Mouse (Mus musculus) intestine, embryonic 14.5 days (tissue): ENCODE measurements around the gene Spock1. TPM values are rescaled to one million over a fixed set of nuclear protein-coding genes. Genes with fewer than 3 reads are reported as not detected.

Source experiments
- ATAC-seq: fragments of 200-750 bp; cut with Nextera tagmentation; replicated peaks from 2 replicates; pipeline ENCODE4 v1.8.0; 2017; ENCODE audit warnings: low read depth, moderate number of reproducible peaks, moderate TSS enrichment, moderate library complexity; ENCODE audit not compliant: low FRiP score, low TSS enrichment
- DNase-seq: peaks from one replicate; pipeline ENCODE4 v3.0.0-alpha.2; 2018; ENCODE audit warnings: low spot score
- H3K27ac ChIP-seq: fragments of 300-500 bp; sonication (generic); 2 replicates; pipeline ENCODE4 v1.5.1; 2014; ENCODE audit warnings: low read depth, mild to moderate bottlenecking, control low read depth
- H3K27me3 ChIP-seq: fragments of 300-500 bp; sonication (generic); replicated peaks from 2 replicates; pipeline ENCODE4 v1.6.1; 2014; ENCODE audit warnings: low read length, control low read depth; ENCODE audit not compliant: control insufficient read depth, insufficient read depth
- H3K36me3 ChIP-seq: fragments of 300-500 bp; sonication (generic); 2 replicates; pipeline ENCODE4 v1.6.1; 2014; ENCODE audit warnings: low read length, control low read depth; ENCODE audit not compliant: control insufficient read depth, insufficient read depth
- H3K4me1 ChIP-seq: fragments of 300-500 bp; sonication (generic); replicated peaks from 2 replicates; pipeline ENCODE4 v1.6.1; 2014; ENCODE audit warnings: low read length, control low read depth, mixed read lengths; ENCODE audit not compliant: control insufficient read depth, insufficient read depth
- H3K4me2 ChIP-seq: fragments of 300-500 bp; sonication (generic); 2 replicates; pipeline ENCODE4 v1.6.1; 2014; ENCODE audit warnings: low read length
- H3K4me3 ChIP-seq: fragments of 300-500 bp; sonication (generic); 2 replicates; pipeline ENCODE4 v1.5.1; 2014; ENCODE audit warnings: low read depth, low read length, control low read depth, mixed read lengths
- H3K9ac ChIP-seq: fragments of 300-500 bp; sonication (generic); 2 replicates; pipeline ENCODE4 v1.6.1; 2014; ENCODE audit warnings: mild to moderate bottlenecking, low read length
- H3K9me3 ChIP-seq: fragments of 300-500 bp; sonication (generic); 2 replicates; pipeline ENCODE4 v1.6.1; 2016; ENCODE audit warnings: low read length, control low read depth; ENCODE audit not compliant: control insufficient read depth
- WGBS: fragments of 180-500 bp; shearing (Covaris S2); extraction: QIAGEN DNeasy Blood & Tissue Kit; methylation state at CpG from one replicate; pipeline ENCODE4 v1.1.7; 2014; 5-methylcytosine and 5-hydroxymethylcytosine counted together
- polyA plus RNA-seq: library from polyadenylated mRNA; unstranded; fragments of >200 nt; fragmentation: Nextera tagmentation; extraction: Ambion mirVana; gene quantifications from 2 replicates; pipeline ENCODE4 v1.2.1, GENCODE M21; 2014

Spock1 gene
- polyA plus RNA-seq, 1 experiment from 2014 or later = 5.1 TPM

GRCm38 (mm10) chr13:57696685-57697084 lies 211.4 kb downstream of the Spock1 start:
- no peak overlapping the region for H3K9ac ChIP-seq
- no peak for ATAC-seq
- no peak overlapping the region for H3K27ac ChIP-seq
- DNase-seq = no peak
- H3K4me2 ChIP-seq = no peak overlapping the region
- no peaks in the 10 kb centered on the region for H3K4me1 ChIP-seq
- H3K36me3 ChIP-seq = no peaks in the 10 kb centered on the region
- no peaks in the 10 kb centered on the region for H3K9me3 ChIP-seq
- H3K4me3 ChIP-seq = no peak overlapping the region
- no peaks in the 10 kb centered on the region for H3K27me3 ChIP-seq
- WGBS = 70% methylated on average over 5 of the region's 5 CpGs

DNA sequence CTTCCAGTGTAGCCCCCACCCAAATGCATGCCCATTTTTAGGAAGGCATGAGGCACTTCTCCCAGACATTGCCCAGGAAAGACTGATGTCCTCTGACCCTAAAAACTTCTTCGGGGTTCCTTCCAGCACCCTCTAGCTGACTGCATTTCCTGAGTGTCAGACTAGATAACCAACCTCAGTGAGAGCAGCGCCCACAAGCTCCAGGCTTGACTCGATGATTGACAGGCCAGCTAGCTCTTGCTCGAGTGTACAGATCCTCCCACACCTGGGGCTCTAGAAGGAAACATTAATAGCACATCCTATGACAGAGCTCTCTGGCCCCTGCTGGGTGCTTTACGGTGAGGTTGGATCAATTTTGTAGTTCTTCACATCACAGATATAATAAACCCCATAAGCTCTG lies 219.2 kb downstream of the Spock1 start:
- H3K27me3 ChIP-seq = no peaks in the 10 kb centered on the region
- WGBS = 75% methylated on average over 5 of the region's 5 CpGs
- ATAC-seq = no peak

GRCm38 (mm10) chr13:57686437-57686836 lies 221.7 kb downstream of the Spock1 start:
- WGBS = 54% methylated on average over 5 of the region's 5 CpGs
- ATAC-seq = no peak
- no peak overlapping the region for H3K4me3 ChIP-seq
- no peaks in the 10 kb centered on the region for H3K36me3 ChIP-seq
- no peak for DNase-seq
- H3K9ac ChIP-seq = no peak overlapping the region
- no peaks in the 10 kb centered on the region for H3K27me3 ChIP-seq
- H3K9me3 ChIP-seq = no peaks in the 10 kb centered on the region
- no peak overlapping the region for H3K27ac ChIP-seq
- no peak overlapping the region for H3K4me2 ChIP-seq
- H3K4me1 ChIP-seq = no peaks in the 10 kb centered on the region

More for the DNA sequence above, 219.2 kb downstream of the Spock1 start:
- H3K9me3 ChIP-seq = no peaks in the 10 kb centered on the region
- no peak overlapping the region for H3K4me2 ChIP-seq
- no peaks in the 10 kb centered on the region for H3K36me3 ChIP-seq
- no peak overlapping the region for H3K9ac ChIP-seq
- no peak overlapping the region for H3K4me3 ChIP-seq
- no peaks in the 10 kb centered on the region for H3K4me1 ChIP-seq
- no peak overlapping the region for H3K27ac ChIP-seq
- no peak for DNase-seq

- 78% methylated on average over 11 of the region's 11 CpGs for WGBS
Observed at GRCm38 (mm10) chr13:57685201-57685600, 222.9 kb downstream of the Spock1 start.

GRCm38 (mm10) chr13:57679591-57679990 lies 228.5 kb downstream of the Spock1 start:
- Histone ChIP-seq H3K9ac (no peak overlapping the region), H3K36me3 (no peaks in the 10 kb centered on the region), H3K27ac (no peak overlapping the region), H3K4me3 (no peak overlapping the region), H3K4me1 (no peaks in the 10 kb centered on the region), H3K4me2 (no peak overlapping the region), H3K27me3 (no peaks in the 10 kb centered on the region), H3K9me3 (no peaks in the 10 kb centered on the region)
- 91% methylated on average over 2 of the region's 2 CpGs for WGBS
- ATAC-seq = no peak
- no peak for DNase-seq

More at GRCm38 (mm10) chr13:57685201-57685600, 222.9 kb downstream of the Spock1 start:
- H3K27ac ChIP-seq = no peak overlapping the region
- no peaks in the 10 kb centered on the region for H3K9me3 ChIP-seq
- no peak overlapping the region for H3K9ac ChIP-seq
- no peak overlapping the region for H3K4me2 ChIP-seq
- no peaks in the 10 kb centered on the region for H3K27me3 ChIP-seq
- H3K4me1 ChIP-seq = no peaks in the 10 kb centered on the region
- DNase-seq (no peak), ATAC-seq (no peak)
- H3K4me3 ChIP-seq = no peak overlapping the region
- no peaks in the 10 kb centered on the region for H3K36me3 ChIP-seq

DNA sequence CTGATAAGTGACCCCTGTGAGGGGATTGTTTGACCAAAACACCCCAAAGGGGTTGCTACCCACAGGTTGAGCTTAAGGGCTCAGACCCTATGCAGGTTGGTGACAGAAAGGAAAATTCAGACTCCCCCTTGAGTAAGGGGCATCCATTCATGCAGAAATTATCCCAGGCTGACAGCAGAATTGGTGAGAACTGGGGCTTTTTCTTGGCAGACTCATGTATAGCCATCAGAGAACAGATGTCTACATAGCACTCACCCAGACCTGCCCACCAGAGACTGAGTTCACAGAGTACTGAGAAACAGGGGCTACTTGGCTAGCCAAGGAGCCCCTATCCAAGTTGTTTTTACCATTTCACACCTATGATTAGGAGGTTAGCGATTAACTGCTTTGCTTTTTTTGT lies 231.3 kb downstream of the Spock1 start:
- no peaks in the 10 kb centered on the region for H3K36me3 ChIP-seq
- no peaks in the 10 kb centered on the region for H3K9me3 ChIP-seq
- no peaks in the 10 kb centered on the region for H3K4me1 ChIP-seq
- ATAC-seq (no peak), DNase-seq (no peak)
- WGBS = 74% methylated on average over 1 of the region's 1 CpGs
- H3K4me3 ChIP-seq = no peak overlapping the region
- no peak overlapping the region for H3K9ac ChIP-seq
- no peak overlapping the region for H3K27ac ChIP-seq
- no peak overlapping the region for H3K4me2 ChIP-seq
- H3K27me3 ChIP-seq = no peaks in the 10 kb centered on the region

GRCm38 (mm10) chr13:57673399-57673798 lies 234.7 kb downstream of the Spock1 start:
- no peak overlapping the region for H3K27ac ChIP-seq
- H3K4me3 ChIP-seq = no peak overlapping the region
- 90% methylated on average over 1 of the region's 1 CpGs for WGBS
- no peak overlapping the region for H3K4me2 ChIP-seq
- H3K4me1 ChIP-seq = no peaks in the 10 kb centered on the region
- H3K9ac ChIP-seq = no peak overlapping the region
- H3K36me3 ChIP-seq = no peaks in the 10 kb centered on the region
- no peak for DNase-seq
- H3K9me3 ChIP-seq = no peaks in the 10 kb centered on the region
- ATAC-seq = no peak
- H3K27me3 ChIP-seq = no peaks in the 10 kb centered on the region

DNA sequence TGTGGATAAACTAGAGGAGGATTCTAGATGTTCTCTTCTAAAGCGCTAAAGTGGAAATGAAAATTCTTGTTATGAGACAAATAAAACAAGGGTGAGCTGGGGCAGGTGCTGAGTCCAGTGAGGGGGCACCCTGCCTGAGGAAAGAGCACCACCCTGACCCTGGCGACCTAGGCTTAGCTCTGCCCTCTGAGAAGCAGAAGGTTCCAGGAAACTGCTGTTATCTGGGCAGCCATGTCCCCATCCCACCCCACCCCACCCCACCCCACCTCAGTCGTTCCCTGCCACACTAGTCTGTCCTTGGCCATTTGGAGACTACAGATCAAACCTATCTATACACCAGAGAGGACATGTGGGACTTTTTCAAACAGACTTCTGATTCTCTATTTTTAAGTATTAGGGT lies 235.4 kb downstream of the Spock1 start:
- WGBS = 62% methylated on average over 3 of the region's 3 CpGs
- Histone ChIP-seq H3K9me3 (no peaks in the 10 kb centered on the region), H3K4me3 (no peak overlapping the region), H3K27me3 (no peaks in the 10 kb centered on the region), H3K4me2 (no peak overlapping the region), H3K4me1 (no peaks in the 10 kb centered on the region), H3K9ac (no peak overlapping the region), H3K27ac (no peak overlapping the region), H3K36me3 (no peaks in the 10 kb centered on the region)
- no peak for ATAC-seq
- no peak for DNase-seq

GRCm38 (mm10) chr13:57671919-57672318 lies 236.2 kb downstream of the Spock1 start:
- no peak for ATAC-seq

More at GRCm38 (mm10) chr13:57671919-57672318, 236.2 kb downstream of the Spock1 start:
- H3K9me3 ChIP-seq = no peaks in the 10 kb centered on the region
- 66% methylated on average over 9 of the region's 9 CpGs for WGBS
- no peaks in the 10 kb centered on the region for H3K27me3 ChIP-seq
- H3K9ac ChIP-seq = no peak overlapping the region
- H3K4me2 ChIP-seq = no peak overlapping the region
- DNase-seq = no peak
- H3K4me3 ChIP-seq = no peak overlapping the region
- no peaks in the 10 kb centered on the region for H3K4me1 ChIP-seq
- H3K27ac ChIP-seq = no peak overlapping the region
- H3K36me3 ChIP-seq = no peaks in the 10 kb centered on the region
